Mouse (Mus musculus): ENCODE measurements around the gene Ddx11.
"Not testable (repeated sequence)": the region's sequence is repeated elsewhere in the genome, so short reads cannot be mapped to it uniquely, and the experiment has no call there.

The Ddx11 gene

DNA sequence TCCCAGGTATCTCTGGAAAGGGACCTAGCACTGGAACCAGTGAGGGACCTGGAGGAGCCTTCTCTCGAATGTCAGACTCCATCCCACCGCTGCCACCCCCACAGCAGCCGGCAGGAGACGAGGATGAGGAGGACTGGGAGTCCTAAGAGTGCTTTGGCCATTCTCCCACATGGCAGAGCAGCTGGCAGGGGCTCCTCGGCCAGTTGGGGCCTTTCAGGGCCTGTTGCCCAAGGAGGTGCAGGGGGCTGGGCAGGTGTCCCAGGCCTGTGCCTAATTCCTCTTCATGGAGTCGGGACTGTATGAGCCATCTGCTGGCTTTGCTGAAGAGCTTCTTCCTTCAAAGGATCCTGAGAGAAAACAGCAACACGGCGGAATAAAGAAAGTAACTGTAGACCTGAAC is 4.3 kb upstream of the Ddx11 start:
- DNase-seq (ENCODE audit: low spot score) = no peak

DNA sequence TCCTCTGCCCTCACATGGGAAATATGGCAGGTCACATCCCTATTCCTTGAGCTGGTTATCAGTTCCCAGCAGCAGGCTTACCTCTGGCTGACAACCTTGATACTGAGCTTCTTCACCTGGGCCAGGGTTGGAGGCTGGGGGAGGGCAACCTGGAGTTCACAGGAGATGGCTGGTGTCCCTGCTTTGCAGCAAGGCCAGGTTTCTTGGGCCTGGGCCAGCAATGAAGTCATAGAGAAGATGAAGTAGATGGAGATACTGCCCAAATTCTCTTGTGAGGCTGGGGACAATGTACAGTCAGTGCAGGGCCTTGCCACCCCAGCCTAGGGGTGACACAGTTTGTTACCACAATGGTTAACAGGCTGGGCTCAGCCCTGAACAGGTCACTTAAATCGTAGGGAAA is 2.6 kb upstream of the Ddx11 start:
- DNase-seq (ENCODE audit: low spot score) = no peak

GRCm38 (mm10) chr17:66123816-66124610 is 693 bp downstream of the Ddx11 start:
- no peak for DNase-seq (ENCODE audit: low spot score)

DNA sequence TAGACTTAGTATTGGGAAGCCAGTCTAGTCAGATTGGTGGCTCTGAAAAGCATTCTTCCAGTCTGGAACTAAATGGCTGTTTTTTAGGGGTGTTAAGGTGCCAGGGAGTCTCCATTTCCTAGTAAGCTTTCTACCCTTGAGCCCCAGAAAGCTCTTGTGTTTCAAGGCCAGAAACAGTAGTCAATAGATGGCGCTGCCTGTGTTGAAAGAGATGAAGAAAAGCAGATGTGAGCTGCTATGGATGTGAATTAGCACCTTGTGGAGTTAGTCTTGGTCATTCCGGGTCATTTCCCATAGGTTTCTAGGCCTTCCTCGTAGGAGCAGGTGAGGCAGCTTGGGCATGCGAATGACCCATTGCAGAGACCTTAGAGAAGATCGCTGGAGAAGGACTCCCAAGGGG is 1.9 kb downstream of the Ddx11 start:
- DNase-seq (ENCODE audit: low spot score) = peak; percentile 35

DNA sequence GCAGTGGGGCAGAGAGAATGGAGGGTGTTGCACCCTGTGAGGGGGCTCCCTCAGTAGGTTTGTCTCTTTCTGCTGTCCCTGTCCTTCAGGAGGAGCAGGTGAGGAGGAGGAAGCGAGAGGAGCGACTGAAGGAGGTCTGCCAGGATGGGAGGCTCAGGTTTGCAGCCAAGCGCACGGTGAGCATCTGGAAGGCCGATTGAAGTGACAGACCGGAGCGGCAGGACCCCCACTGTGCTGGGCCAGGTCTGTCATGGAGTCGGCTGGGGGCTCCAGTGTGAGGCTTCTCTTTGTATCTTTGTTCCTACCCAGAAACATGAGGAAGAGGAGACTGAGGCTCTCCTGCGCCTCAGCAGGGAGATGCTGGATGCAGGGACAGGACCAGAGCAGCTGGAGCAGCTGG is 7.1 kb downstream of the Ddx11 start:
- DNase-seq (ENCODE audit: low spot score) = no peak

GRCm38 (mm10) chr17:66131212-66131611 is 7.9 kb downstream of the Ddx11 start:
- DNase-seq (ENCODE audit: low spot score) = no peak

GRCm38 (mm10) chr17:66152706-66153662 is 29.7 kb downstream of the Ddx11 start:
- DNase-seq (ENCODE audit: low spot score) = not testable (repeated sequence)

DNA sequence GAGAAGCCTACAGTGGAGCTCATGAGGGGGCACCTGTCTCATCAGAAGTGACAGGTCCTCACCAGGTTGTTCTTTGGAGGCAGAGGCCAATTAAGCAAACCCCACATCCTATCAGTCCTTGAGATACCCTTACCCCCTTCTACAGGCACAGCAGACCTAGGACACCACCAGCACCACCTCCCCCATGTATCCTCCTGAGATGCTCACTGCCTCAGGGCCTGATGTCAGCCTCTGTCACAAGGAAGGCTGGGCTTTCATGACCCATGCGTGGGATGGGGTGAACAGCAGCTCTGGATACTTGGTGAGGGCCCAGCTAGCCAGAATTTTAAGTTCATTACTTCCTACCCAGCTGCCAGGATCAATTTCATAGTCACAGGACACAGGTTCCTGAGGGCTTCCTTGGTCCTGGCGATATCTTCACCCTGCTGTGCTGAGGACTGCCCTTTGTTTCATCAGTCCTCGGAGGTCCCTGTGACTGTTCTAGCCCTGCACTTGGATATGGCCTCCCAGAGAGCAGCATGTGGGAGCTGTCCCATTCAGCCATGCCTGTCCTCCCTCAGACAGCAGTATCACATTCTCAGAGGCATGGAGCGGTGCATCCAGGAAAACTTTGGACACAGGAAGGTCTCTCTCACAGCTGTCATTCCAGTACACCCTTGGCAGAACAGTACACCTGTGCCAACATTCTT is 30.6 kb downstream of the Ddx11 start:
- not testable (repeated sequence) for DNase-seq (ENCODE audit: low spot score)

- DNase-seq (ENCODE audit: low spot score) = no peak
Observed at GRCm38 (mm10) chr17:66154876-66155275, 31.6 kb downstream of the Ddx11 start.

DNA sequence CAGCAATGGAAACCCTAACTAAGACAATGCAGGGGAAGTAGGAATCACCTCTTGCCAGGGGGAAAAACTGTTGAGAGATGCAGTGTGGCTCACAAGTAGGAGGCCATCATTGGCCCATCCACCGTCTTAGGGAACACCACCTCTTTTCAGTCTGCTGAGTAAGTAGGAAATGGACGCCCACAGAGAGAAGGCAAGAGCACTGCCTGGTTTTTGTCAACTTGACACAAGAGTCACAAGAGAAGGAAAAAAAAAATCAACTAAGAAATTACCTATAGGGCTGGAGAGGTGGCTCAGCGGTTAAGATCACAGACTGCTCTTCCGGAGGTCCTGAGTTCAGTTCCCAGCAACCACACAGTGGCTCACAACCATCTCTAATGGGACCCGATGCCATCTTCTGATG is 35.0 kb downstream of the Ddx11 start:
- DNase-seq (ENCODE audit: low spot score) = no peak

- not testable (repeated sequence) for DNase-seq (ENCODE audit: low spot score)
Observed at GRCm38 (mm10) chr17:66167141-66167540, 43.8 kb downstream of the Ddx11 start.

DNA sequence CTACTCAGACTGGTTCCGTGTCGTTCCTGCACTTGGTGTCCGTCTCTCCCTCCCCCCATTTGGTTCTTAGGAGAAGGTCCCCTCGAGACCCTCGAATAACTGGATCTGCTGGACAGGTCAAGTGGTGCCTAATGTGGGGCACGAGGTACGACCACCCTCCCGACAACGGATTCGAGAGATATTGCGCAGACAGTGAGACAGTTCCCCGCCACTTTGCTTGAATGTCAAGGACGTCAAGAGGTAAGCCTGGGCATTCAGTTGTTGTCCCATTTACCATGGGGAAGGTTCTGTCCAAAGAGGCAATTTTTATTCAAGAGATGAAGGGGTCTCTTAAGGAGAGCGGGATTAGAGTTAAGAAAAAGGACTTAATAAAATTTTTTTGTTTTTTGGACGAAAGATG is 47.7 kb downstream of the Ddx11 start:
- DNase-seq (ENCODE audit: low spot score) = not testable (repeated sequence)

DNA sequence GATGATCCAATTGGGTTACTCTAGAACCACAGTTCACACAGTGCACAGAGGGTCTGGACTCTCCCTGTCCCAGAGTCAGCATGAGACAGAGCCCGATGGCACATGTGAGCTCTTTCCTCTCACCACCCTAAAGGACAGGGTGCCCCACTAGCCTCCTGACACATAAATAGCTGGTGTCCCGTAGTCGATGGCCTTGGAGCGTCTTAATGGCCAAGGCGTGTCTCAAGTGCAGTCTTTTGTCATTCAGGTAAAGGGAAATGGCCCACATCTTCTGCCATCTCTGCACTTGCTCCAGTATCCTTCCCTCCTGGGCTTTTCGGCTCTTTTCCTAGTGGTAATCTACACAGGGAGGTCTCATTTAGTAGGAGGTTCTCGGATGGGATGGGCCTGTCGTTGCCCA is 67.3 kb downstream of the Ddx11 start:
- no peak for DNase-seq (ENCODE audit: low spot score)

- no peak for DNase-seq (ENCODE audit: low spot score)
Observed at GRCm38 (mm10) chr17:66197041-66197440, 73.7 kb downstream of the Ddx11 start.
